In genomic region chr7:24082457-24083235, GRCm38 (mm10) we compare ENCODE assay signal across 8 mouse cellular contexts. TPM values are rescaled to one million over a fixed set of nuclear protein-coding genes. Genes with fewer than 3 reads are reported as not detected.
DNase-seq lines count a peak whose midpoint lies in the region; ATAC-seq and TF ChIP-seq lines count a peak whose summit lies in the region.

No protein-coding gene starts in this region.

- intact Hi-C loops in heart, postnatal 25 days (cut with DNase I) = loop anchor here (2.0 to 5.0 kb wide), 4 partner anchors 22 to 235 kb away; partner anchors contain the start of genes Zfp235 and Zfp94

- peaks cover 3% of the 10 kb centered on the region for H3K9me3 ChIP-seq in heart, embryonic 11.5 days (replicated peaks; ENCODE audit: control insufficient read depth, low read length)
- H3K9me3 ChIP-seq in liver, embryonic 11.5 days (ENCODE audit: control insufficient read depth, low read length) = peaks cover 8% of the 10 kb centered on the region; the same call in 1 of the 2 replicates

- H3K9ac ChIP-seq in heart, embryonic 11.5 days (ENCODE audit: low read depth, low read length) = peak overlapping the region; percentile 85
- peak overlapping the region; percentile 90 for H3K9ac ChIP-seq in liver, embryonic 11.5 days (ENCODE audit: low read depth, low read length)

- peak overlapping the region; percentile 93 for H3ac ChIP-seq in C2C12 (ENCODE audit: control insufficient read depth, insufficient read length, low read depth)

- H3K4me2 ChIP-seq in heart, embryonic 11.5 days = peak overlapping the region; percentile 92
- peak overlapping the region; percentile 85 for H3K4me2 ChIP-seq in liver, embryonic 11.5 days

- WGBS in heart, embryonic 11.5 days (ENCODE audit: insufficient replicate concordance) = 47% methylated on average over 15 of the region's 15 CpGs
- WGBS in liver, embryonic 11.5 days = 44% methylated on average over 15 of the region's 15 CpGs
- 14% methylated on average over 15 of the region's 15 CpGs for WGBS in small intestine, adult 2 months

- H3K79me3 ChIP-seq in C2C12 (ENCODE audit: low read depth) = peaks cover 36% of the 10 kb centered on the region

- peaks cover 16% of the 10 kb centered on the region for H3K36me3 ChIP-seq in heart, embryonic 11.5 days (ENCODE audit: control insufficient read depth, insufficient read depth, low read length)
- H3K36me3 ChIP-seq in C2C12 (ENCODE audit: control insufficient read depth, insufficient read depth) = peaks cover 2% of the 10 kb centered on the region
- H3K36me3 ChIP-seq in liver, embryonic 11.5 days (ENCODE audit: control insufficient read depth, insufficient read depth, low read length) = peaks cover 23% of the 10 kb centered on the region
- peaks cover 7% of the 10 kb centered on the region for H3K36me3 ChIP-seq in small intestine, adult 2 months (ENCODE audit: control insufficient read depth, insufficient read depth, low read length)

- H3K27me3 ChIP-seq in heart, embryonic 11.5 days (ENCODE audit: control insufficient read depth, insufficient read depth, low read length) = no peaks in the 10 kb centered on the region
- no peaks in the 10 kb centered on the region for H3K27me3 ChIP-seq in C2C12 (ENCODE audit: control insufficient read depth, insufficient read depth, insufficient read length)
- H3K27me3 ChIP-seq in liver, embryonic 11.5 days (replicated peaks; ENCODE audit: control insufficient read depth, insufficient read depth, low read length) = no peaks in the 10 kb centered on the region
- no peaks in the 10 kb centered on the region for H3K27me3 ChIP-seq in small intestine, adult 2 months (ENCODE audit: control insufficient read depth, insufficient read depth, low read length)

- H3K79me2 ChIP-seq in C2C12 (ENCODE audit: control insufficient read depth, insufficient read depth) = peaks cover 55% of the 10 kb centered on the region

- peak overlapping the region; percentile 83 for H3K4me3 ChIP-seq in heart, embryonic 11.5 days (ENCODE audit: low read depth, low read length)
- H3K4me3 ChIP-seq in C2C12 (ENCODE audit: insufficient read depth, poor library complexity, severe bottlenecking) = peak overlapping the region; percentile 66
- peak overlapping the region; percentile 77 for H3K4me3 ChIP-seq in brown adipose tissue, adult 24 weeks (ENCODE audit: insufficient read depth, low read depth, low read length)
- peak overlapping the region; percentile 79 for H3K4me3 ChIP-seq in liver, embryonic 11.5 days (ENCODE audit: low read depth, low read length)
- peak overlapping the region; percentile 72 for H3K4me3 ChIP-seq in small intestine, adult 2 months (ENCODE audit: low read depth, low read length)

- H3K27ac ChIP-seq in heart, embryonic 11.5 days (ENCODE audit: low read depth, low read length) = peak overlapping the region; percentile 90
- no peak overlapping the region for H3K27ac ChIP-seq in brown adipose tissue, adult 24 weeks (replicated peaks; ENCODE audit: low read depth, low read length)
- H3K27ac ChIP-seq in liver, embryonic 11.5 days (ENCODE audit: low read depth, low read length) = peak overlapping the region; percentile 89
- H3K27ac ChIP-seq in small intestine, adult 2 months (ENCODE audit: insufficient read depth, low read depth, low read length) = peak overlapping the region; percentile 73

- no peak for DNase-seq in heart, postnatal 25 days (ENCODE audit: low spot score)
- DNase-seq in liver, embryonic 11.5 days (ENCODE audit: low spot score) = no peak
- no peak for DNase-seq in layer of hippocampus, postnatal 25 days (ENCODE audit: extremely low spot score in 1 of 2, low spot score in 1 of 2)

- TF ChIP-seq CTCF in C2C12 (IDR thresholded peaks at IDR 0.05; ENCODE audit: control insufficient read depth, insufficient read depth, insufficient read length) = no peak
- TF ChIP-seq CTCF in small intestine, adult 2 months (IDR thresholded peaks at IDR 0.05; ENCODE audit: extremely low read depth, insufficient read length, insufficient replicate concordance, low read depth, low read length) = no peak

- TF ChIP-seq POLR2A in small intestine, adult 2 months (IDR thresholded peaks at IDR 0.05; ENCODE audit: low read depth, low read length) = no peak

- peak; percentile 24; the same call in 1 of the 2 replicates for ATAC-seq in heart, embryonic 11.5 days (replicated peaks; ENCODE audit: insufficient number of reproducible peaks, low FRiP score, low TSS enrichment)
- peak; percentile 12 for ATAC-seq in granulocyte monocyte progenitor cell, adult 5-6 weeks (replicated peaks; ENCODE audit: poor library complexity, severe bottlenecking)
- ATAC-seq in liver, embryonic 11.5 days (replicated peaks; ENCODE audit: low FRiP score) = peak; percentile 61

- peaks cover 11% of the 10 kb centered on the region for H3K4me1 ChIP-seq in heart, embryonic 11.5 days (ENCODE audit: control insufficient read depth, insufficient read depth, low read length)
- peaks cover 11% of the 10 kb centered on the region for H3K4me1 ChIP-seq in brown adipose tissue, adult 24 weeks (ENCODE audit: control insufficient read depth, insufficient read depth, insufficient read length, low read length)
- 0 out of 2 replicates have a peak, but pooled peaks cover 5% of the 10 kb centered on the region for H3K4me1 ChIP-seq in liver, embryonic 11.5 days (replicated peaks; ENCODE audit: control insufficient read depth, insufficient read depth, low read length)
- peaks cover 4% of the 10 kb centered on the region; the same call in 1 of the 2 replicates for H3K4me1 ChIP-seq in small intestine, adult 2 months (ENCODE audit: control insufficient read depth, insufficient read depth, insufficient read length, low read length)

TF ChIP-seq in C2C12, 6 proteins besides CTCF, POLR2A, EP300 and RAD21:
- TF ChIP-seq USF1 (IDR thresholded peaks at IDR 0.05; ENCODE audit: low read depth) (no peak), MYOD1 (IDR thresholded peaks at IDR 0.05; ENCODE audit: control insufficient read depth, insufficient read length, low read depth) (no peak), CEBPB (IDR thresholded peaks at IDR 0.05; ENCODE audit: low read depth) (no peak), MYOG (IDR thresholded peaks at IDR 0.05; ENCODE audit: control insufficient read depth, extremely low read depth, insufficient read length) (no peak), MAX (IDR thresholded peaks at IDR 0.05) (no peak), FOSL1 (IDR thresholded peaks at IDR 0.05; ENCODE audit: insufficient read depth, low read length, poor library complexity, severe bottlenecking) (peak; percentile 50)

RNA-seq across cellular contexts. Expression of gene Zfp180, which starts 0.9 kb away (rescaled TPM):
- 14.2 and 19.9 TPM in 2 replicates for polyA plus RNA-seq in heart, embryonic 11.5 days (2014; fragmentation: Nextera tagmentation; extraction: Ambion mirVana)
- 10 to 100 TPM; 12.6 to 13.5 TPM for total RNA-seq in heart, postnatal 25 days (2021)
- polyA plus RNA-seq in C2C12 (2012; fragmentation: generic; extraction: Trizol) = 8.1 TPM
- polyA plus RNA-seq in brown adipose tissue, adult 24 weeks (2012; ENCODE audit: insufficient read depth, insufficient read length, missing spikeins) = 11.1 and 11.7 TPM in 2 replicates
- total RNA-seq in granulocyte monocyte progenitor cell, adult 5-6 weeks (2014; fragmentation: Nextera tagmentation) = 16.5 and 20.9 TPM in 2 replicates
- total RNA-seq in granulocyte monocyte progenitor cell, adult 5-6 weeks (2017) = 13.9 and 25.8 TPM in 2 replicates
- polyA plus RNA-seq in liver, embryonic 11.5 days (2014; fragmentation: Nextera tagmentation; extraction: Ambion mirVana) = 19.8 and 22.4 TPM in 2 replicates
- 3.8 and 7.4 TPM in 2 replicates for polyA plus RNA-seq in small intestine, adult 2 months (2012; rRNA removed)
- 10 to 100 TPM; 37.5 to 37.8 TPM for total RNA-seq in layer of hippocampus, postnatal 25 days (2021)

RNA-seq across cellular contexts. Expression of gene Zfp112, which starts 29.5 kb away (rescaled TPM):
- polyA plus RNA-seq in heart, embryonic 11.5 days (2014; fragmentation: Nextera tagmentation; extraction: Ambion mirVana) = 3.2 and 3.8 TPM in 2 replicates
- 1 to 10 TPM; 3.2 to 4.2 TPM for total RNA-seq in heart, postnatal 25 days (2021)
- 0.48 TPM for polyA plus RNA-seq in C2C12 (2012; fragmentation: generic; extraction: Trizol)
- polyA plus RNA-seq in brown adipose tissue, adult 24 weeks (2012; ENCODE audit: insufficient read depth, insufficient read length, missing spikeins) = 1.4 and 1.5 TPM in 2 replicates
- total RNA-seq in granulocyte monocyte progenitor cell, adult 5-6 weeks (2014; fragmentation: Nextera tagmentation) = 1.1 and 1.9 TPM in 2 replicates
- 0.22 and 0.57 TPM in 2 replicates for total RNA-seq in granulocyte monocyte progenitor cell, adult 5-6 weeks (2017)
- 2.1 and 3.5 TPM in 2 replicates for polyA plus RNA-seq in liver, embryonic 11.5 days (2014; fragmentation: Nextera tagmentation; extraction: Ambion mirVana)
- polyA plus RNA-seq in small intestine, adult 2 months (2012; rRNA removed) = 0.36 and 0.60 TPM in 2 replicates
- total RNA-seq in layer of hippocampus, postnatal 25 days (2021) = 10 to 100 TPM in 1 of 2 experiments, 1 to 10 TPM in 1; 7.9 to 11.1 TPM

RNA-seq across cellular contexts. Expression of gene Vmn1r183, which starts 29.6 kb away (rescaled TPM):
- not detected in 2 replicates for polyA plus RNA-seq in heart, embryonic 11.5 days (2014; fragmentation: Nextera tagmentation; extraction: Ambion mirVana)
- not detected for total RNA-seq in heart, postnatal 25 days (2021)
- not detected for polyA plus RNA-seq in C2C12 (2012; fragmentation: generic; extraction: Trizol)
- polyA plus RNA-seq in brown adipose tissue, adult 24 weeks (2012; ENCODE audit: insufficient read depth, insufficient read length, missing spikeins) = not detected in 2 replicates
- total RNA-seq in granulocyte monocyte progenitor cell, adult 5-6 weeks (2014; fragmentation: Nextera tagmentation) = not detected in 2 replicates
- total RNA-seq in granulocyte monocyte progenitor cell, adult 5-6 weeks (2017) = not detected in 2 replicates
- polyA plus RNA-seq in liver, embryonic 11.5 days (2014; fragmentation: Nextera tagmentation; extraction: Ambion mirVana) = not detected in 2 replicates
- not detected in 2 replicates for polyA plus RNA-seq in small intestine, adult 2 months (2012; rRNA removed)
- total RNA-seq in layer of hippocampus, postnatal 25 days (2021) = not detected

RNA-seq across cellular contexts. Expression of gene Zfp235, which starts 51.3 kb away (rescaled TPM):
- polyA plus RNA-seq in heart, embryonic 11.5 days (2014; fragmentation: Nextera tagmentation; extraction: Ambion mirVana) = 7.7 and 10.6 TPM in 2 replicates
- total RNA-seq in heart, postnatal 25 days (2021) = 1 to 10 TPM; 5.1 to 5.5 TPM
- polyA plus RNA-seq in C2C12 (2012; fragmentation: generic; extraction: Trizol) = 1.5 TPM
- polyA plus RNA-seq in brown adipose tissue, adult 24 weeks (2012; ENCODE audit: insufficient read depth, insufficient read length, missing spikeins) = 2.4 and 4.4 TPM in 2 replicates
- total RNA-seq in granulocyte monocyte progenitor cell, adult 5-6 weeks (2014; fragmentation: Nextera tagmentation) = 8.6 and 10.4 TPM in 2 replicates
- total RNA-seq in granulocyte monocyte progenitor cell, adult 5-6 weeks (2017) = 8.9 and 9.6 TPM in 2 replicates
- polyA plus RNA-seq in liver, embryonic 11.5 days (2014; fragmentation: Nextera tagmentation; extraction: Ambion mirVana) = 10.3 and 10.5 TPM in 2 replicates
- polyA plus RNA-seq in small intestine, adult 2 months (2012; rRNA removed) = 3.2 and 3.3 TPM in 2 replicates
- 10 to 100 TPM; 19.7 to 23.1 TPM for total RNA-seq in layer of hippocampus, postnatal 25 days (2021)
